Mouse (Mus musculus) CH12.LX (cell line): Measurements from ENCODE around the gene Fkbp14. TPM values are rescaled to one million over a fixed set of nuclear protein-coding genes. Genes with fewer than 3 reads are reported as not detected.

Experiments
- DNase-seq: peaks from one replicate; pipeline ENCODE4 v3.0.0-alpha.2; 2013; ENCODE audit errors: extremely low read depth
- H3K27ac ChIP-seq: 2 replicates; pipeline ENCODE4 v1.5.1; 2012; ENCODE audit warnings: low read depth, mild to moderate bottlenecking, control low read depth, moderate library complexity; ENCODE audit not compliant: insufficient read depth
- H3K27me3 ChIP-seq: replicated peaks from 2 replicates; pipeline ENCODE3; 2012; ENCODE audit warnings: inconsistent platforms
- H3K36me3 ChIP-seq, 2 experiments: replicated peaks in 1 of 2; 2 replicates each; pipeline versions ENCODE3 to v1.6.1; 2012; ENCODE audit warnings: inconsistent platforms in 1 of 2, low read length in 1 of 2, mild to moderate bottlenecking in 1 of 2, mixed read lengths in 1 of 2, moderate library complexity in 1 of 2; ENCODE audit not compliant: control insufficient read depth in 1 of 2, insufficient read depth in 1 of 2
- H3K4me1 ChIP-seq, 2 experiments: 2 replicates each; pipeline ENCODE4 v1.6.1; 2012; ENCODE audit warnings: inconsistent platforms in 1 of 2, moderate library complexity in 1 of 2; ENCODE audit not compliant: insufficient read depth in 2 of 2, control insufficient read depth in 1 of 2
- H3K4me2 ChIP-seq: 2 replicates; pipeline ENCODE4 v1.6.1; 2012; ENCODE audit warnings: low read depth, mild to moderate bottlenecking, control low read depth; ENCODE audit not compliant: poor library complexity, insufficient read depth, severe bottlenecking
- H3K4me3 ChIP-seq, 3 experiments: fragments of 150-350 bp in 1 of 3; sonication (generic) in 1 of 3; replicated peaks in 1 of 3; 2 replicates each; pipeline versions ENCODE3 to v1.5.1; 2011 to 2012; ENCODE audit warnings: low read depth in 2 of 3, low read length in 2 of 3, mild to moderate bottlenecking in 2 of 3, moderate library complexity in 2 of 3, control low read depth in 1 of 3, improper control_type of control experiment in 1 of 3, inconsistent platforms in 1 of 3, mixed read lengths in 1 of 3; ENCODE audit not compliant: poor library complexity in 1 of 3
- H3K79me2 ChIP-seq: replicated peaks from 2 replicates; pipeline ENCODE4 v1.6.1; 2012; ENCODE audit warnings: mild to moderate bottlenecking, moderate library complexity; ENCODE audit not compliant: control insufficient read depth, poor library complexity, insufficient read depth, severe bottlenecking; ENCODE audit errors: extremely low read depth
- H3K9ac ChIP-seq: 2 replicates; pipeline ENCODE4 v1.6.1; 2012; ENCODE audit warnings: low read depth, mild to moderate bottlenecking, control low read depth, moderate library complexity; ENCODE audit not compliant: insufficient read depth
- H3K9me3 ChIP-seq: replicated peaks from 2 replicates; pipeline ENCODE3; 2012; ENCODE audit warnings: low read length, inconsistent platforms, mixed read lengths
- CHD1 ChIP-seq: IDR thresholded peaks from 2 replicates; pipeline ENCODE4 v1.6.1; 2012; ENCODE audit warnings: low read depth, low read length, improper control_type of control experiment, inconsistent platforms
- E2F4 ChIP-seq: IDR thresholded peaks from 2 replicates; pipeline ENCODE4 v1.6.1; 2011; ENCODE audit warnings: low read depth, low read length, improper control_type of control experiment; ENCODE audit not compliant: insufficient replicate concordance
- HCFC1 ChIP-seq: IDR thresholded peaks from 2 replicates; pipeline ENCODE4 v1.6.1; 2012; ENCODE audit warnings: low read depth, mild to moderate bottlenecking, inconsistent platforms, low read length, improper control_type of control experiment
- IRF4 ChIP-seq: IDR thresholded peaks from 2 replicates; pipeline ENCODE4 v1.6.1; 2014; ENCODE audit warnings: low read depth, mild to moderate bottlenecking, inconsistent platforms, low read length, improper control_type of control experiment
- JUN ChIP-seq: IDR thresholded peaks from 2 replicates; pipeline ENCODE4 v1.6.1; 2011; ENCODE audit warnings: low read depth, mild to moderate bottlenecking, low read length, improper control_type of control experiment, moderate library complexity; ENCODE audit not compliant: insufficient read depth
- KAT2A ChIP-seq: IDR thresholded peaks from 2 replicates; pipeline ENCODE4 v1.6.1; 2012; ENCODE audit warnings: low read length, improper control_type of control experiment, inconsistent platforms; ENCODE audit not compliant: insufficient replicate concordance
- MAFK ChIP-seq: IDR thresholded peaks from 2 replicates; pipeline ENCODE4 v1.6.1; 2011; ENCODE audit warnings: low read length, improper control_type of control experiment; ENCODE audit not compliant: insufficient replicate concordance
- MXI1 ChIP-seq: IDR thresholded peaks from 2 replicates; pipeline ENCODE4 v1.6.1; 2011; ENCODE audit warnings: mild to moderate bottlenecking, low read depth, low read length, improper control_type of control experiment
- MYC ChIP-seq: IDR thresholded peaks from 2 replicates; pipeline ENCODE4 v1.6.1; 2011; ENCODE audit warnings: low read depth, mild to moderate bottlenecking, improper control_type of control experiment, low read length
- NELFE ChIP-seq: IDR thresholded peaks from 2 replicates; pipeline ENCODE4 v1.6.1; 2011; ENCODE audit warnings: low read depth, low read length, improper control_type of control experiment
- NRF1 ChIP-seq: IDR thresholded peaks from 2 replicates; pipeline ENCODE4 v1.6.1; 2014; ENCODE audit warnings: low read depth, mild to moderate bottlenecking, inconsistent platforms, low read length, improper control_type of control experiment, moderate library complexity
- PAX5 ChIP-seq: IDR thresholded peaks from 2 replicates; pipeline ENCODE4 v1.6.1; 2012; ENCODE audit warnings: low read length, inconsistent platforms, mixed read lengths
- POLR2AphosphoS2 ChIP-seq: IDR thresholded peaks from 2 replicates; pipeline ENCODE4 v1.6.1; 2011; ENCODE audit warnings: low read depth, low read length, improper control_type of control experiment
- SIN3A ChIP-seq: IDR thresholded peaks from 2 replicates; pipeline ENCODE4 v1.6.1; 2012; ENCODE audit warnings: low read length, improper control_type of control experiment, inconsistent platforms
- TCF12 ChIP-seq: IDR thresholded peaks from 2 replicates; pipeline ENCODE4 v1.6.1; 2014; ENCODE audit warnings: low read depth, mild to moderate bottlenecking, inconsistent platforms, low read length, improper control_type of control experiment
- UBTF ChIP-seq: IDR thresholded peaks from 2 replicates; pipeline ENCODE4 v1.6.1; 2012; ENCODE audit warnings: low read depth, mild to moderate bottlenecking, inconsistent platforms, low read length, improper control_type of control experiment, moderate library complexity
- ZC3H11A ChIP-seq: IDR thresholded peaks from 2 replicates; pipeline ENCODE4 v1.6.1; 2012; ENCODE audit warnings: low read depth, mild to moderate bottlenecking, inconsistent platforms, low read length, improper control_type of control experiment
- ZKSCAN1 ChIP-seq: IDR thresholded peaks from 2 replicates; pipeline ENCODE4 v1.6.1; 2012; ENCODE audit warnings: low read depth, inconsistent platforms, low read length, improper control_type of control experiment, borderline replicate concordance
- ZNF384 ChIP-seq: IDR thresholded peaks from 2 replicates; pipeline ENCODE4 v1.6.1; 2012; ENCODE audit warnings: low read depth, low read length, improper control_type of control experiment, inconsistent platforms
- dilution Hi-C: fragments of 300-500 bp; cut with MboI; formaldehyde crosslinking; loops from 2 replicates; pipeline ENCODE4 v1.14.3; 2020; ENCODE audit warnings: low sequenced_read_pairs; ENCODE audit not compliant: extremely low pct_unique_long_range_greater_than_20kb, extremely low pct_ligation_motif_present
- in situ Hi-C: fragments of 300-500 bp; cut with MboI; formaldehyde crosslinking; loops from 3 replicates; pipeline ENCODE4 v1.14.3; 2019; ENCODE audit warnings: low sequenced_read_pairs, low pct_ligation_motif_present, low pct_unique_long_range_greater_than_20kb, mixed read lengths
- polyA plus RNA-seq: library from polyadenylated mRNA; unstranded; fragments of >175 nt; gene quantifications from 2 replicates; pipeline ENCODE4 v1.2.1, GENCODE M21; 2012; ENCODE audit warnings: low read depth; ENCODE audit not compliant: insufficient read length
- total RNA-seq, 2 experiments: library from RNA; depleted of rRNA; stranded (reverse); fragments of 300-350 nt in 1 of 2; fragments of >200 nt in 1 of 2; gene quantifications; 2 replicates each; pipeline ENCODE4 v1.2.3; 2012 to 2014

The Fkbp14 gene
- total and polyA plus RNA-seq, 3 experiments: 0.50 to 0.95 (median 0.68) TPM

GRCm38 (mm10) chr6:54549311-54549710 is 47.8 kb downstream of the Fkbp14 start:
- TF ChIP-seq UBTF (no peak), ZNF384 (no peak), MAFK (no peak), TCF12 (no peak), PAX5 (no peak), IRF4 (no peak), JUN (no peak)
- TF ChIP-seq, all 38 proteins: peak for 0
- Histone ChIP-seq H3K79me2 (no peaks in the 10 kb centered on the region), H3K9ac (no peak overlapping the region), H3K27ac (no peak overlapping the region), H3K4me3 (no peak overlapping the region), H3K36me3 (no peaks in the 10 kb centered on the region), H3K9me3 (no peaks in the 10 kb centered on the region), H3K27me3 (no peaks in the 10 kb centered on the region), H3K4me2 (no peak overlapping the region), H3K4me1 (peaks cover 0 to 24% of the 10 kb centered on the region in 2 experiments; a peak in 2 of 4 replicates)
- DNase-seq: no peak
- dilution Hi-C loops: no loop called here
- in situ Hi-C loops: no loop called here

GRCm38 (mm10) chr6:54548314-54549019 is 48.6 kb downstream of the Fkbp14 start:
- Histone ChIP-seq H3K27me3 (no peaks in the 10 kb centered on the region), H3K27ac (no peak overlapping the region), H3K4me1 (peaks cover 2 to 15% of the 10 kb centered on the region in 2 experiments; a peak in 2 of 4 replicates), H3K4me3 (no peak overlapping the region), H3K4me2 (no peak overlapping the region), H3K36me3 (no peaks in the 10 kb centered on the region), H3K9me3 (peaks cover 5% of the 10 kb centered on the region), H3K9ac (no peak overlapping the region), H3K79me2 (no peaks in the 10 kb centered on the region)
- in situ Hi-C loops (no loop called here), dilution Hi-C loops (no loop called here)
- no peak for TF ChIP-seq HCFC1
- TF ChIP-seq MXI1: no peak
- no peak for TF ChIP-seq KAT2A
- TF ChIP-seq ZC3H11A: no peak
- no peak for TF ChIP-seq E2F4
- TF ChIP-seq TCF12: no peak
- TF ChIP-seq MYC: no peak
- TF ChIP-seq POLR2AphosphoS2: no peak
- TF ChIP-seq ZNF384: no peak
- no peak for TF ChIP-seq ZKSCAN1
- no peak for TF ChIP-seq NELFE
- no peak for TF ChIP-seq SIN3A
- TF ChIP-seq NRF1: no peak
- TF ChIP-seq CHD1: no peak
- DNase-seq: no peak
